Mouse (Mus musculus): ENCODE results near the gene Foxb2. TPM values are rescaled to one million over a fixed set of nuclear protein-coding genes. Genes with fewer than 3 reads are reported as not detected.

Foxb2 gene
- polyA plus RNA-seq, 1 experiment, result not detected

GRCm38 (mm10) chr19:16876458-16876770, 2.8 kb upstream of the Foxb2 start:
- H3K4me3 ChIP-seq, result no peak overlapping the region
- H3K36me3 ChIP-seq (ENCODE audit: control insufficient read depth, insufficient read depth), result no peaks in the 10 kb centered on the region
- no peak for TF ChIP-seq USF1 (IDR thresholded peaks at IDR 0.05; ENCODE audit: low read depth)
- no peak for TF ChIP-seq TCF12 (IDR thresholded peaks at IDR 0.05; ENCODE audit: insufficient read depth, poor library complexity, severe bottlenecking)
- no peak for TF ChIP-seq MYOD1 (IDR thresholded peaks at IDR 0.05; ENCODE audit: control insufficient read depth in 1 of 3, insufficient read length in 2 of 3, low read depth in 2 of 3)
- no peak for TF ChIP-seq E2F4 (IDR thresholded peaks at IDR 0.05; ENCODE audit: insufficient read depth)
- TF ChIP-seq TCF3 (IDR thresholded peaks at IDR 0.05; ENCODE audit: insufficient read length, low read depth), result no peak
- no peak for TF ChIP-seq REST (IDR thresholded peaks at IDR 0.05; ENCODE audit: insufficient read depth, insufficient read length)
- TF ChIP-seq POLR2AphosphoS2 (IDR thresholded peaks at IDR 0.05; ENCODE audit: insufficient read length, low read depth), result no peak
- TF ChIP-seq MAX (IDR thresholded peaks at IDR 0.05; ENCODE audit: low read depth), result no peak
- no peak for TF ChIP-seq CEBPB (IDR thresholded peaks at IDR 0.05; ENCODE audit: insufficient read depth, poor library complexity, severe bottlenecking)
- TF ChIP-seq SRF (IDR thresholded peaks at IDR 0.05; ENCODE audit: control insufficient read depth, insufficient read length, low read depth), result no peak
- no peak for TF ChIP-seq MYOG (IDR thresholded peaks at IDR 0.05; ENCODE audit: control insufficient read depth in 1 of 3, insufficient read depth in 1 of 3, insufficient read length in 2 of 3, low read depth in 2 of 3)
- no peak for TF ChIP-seq POLR2A (IDR thresholded peaks at IDR 0.05; ENCODE audit: insufficient read length, low read depth)
- no peak overlapping the region for H3K4me2 ChIP-seq (ENCODE audit: low read depth)
- H3ac ChIP-seq (ENCODE audit: control insufficient read depth, insufficient read length), result no peak overlapping the region
- no peaks in the 10 kb centered on the region for H3K79me2 ChIP-seq (ENCODE audit: control insufficient read depth, insufficient read depth)
- peaks cover 14% of the 10 kb centered on the region for H3K27me3 ChIP-seq (ENCODE audit: control insufficient read depth, insufficient read depth, insufficient read length)

GRCm38 (mm10) chr19:16875631-16876457, 2.2 kb upstream of the Foxb2 start:
- H3ac ChIP-seq (ENCODE audit: control insufficient read depth, insufficient read length), result no peak overlapping the region
- peaks cover 14% of the 10 kb centered on the region for H3K27me3 ChIP-seq (ENCODE audit: control insufficient read depth, insufficient read depth, insufficient read length)
- H3K4me2 ChIP-seq (ENCODE audit: low read depth), result no peak overlapping the region
- no peaks in the 10 kb centered on the region for H3K79me2 ChIP-seq (ENCODE audit: control insufficient read depth, insufficient read depth)
- TF ChIP-seq E2F4 (IDR thresholded peaks at IDR 0.05; ENCODE audit: insufficient read depth), result no peak
- no peak for TF ChIP-seq TCF12 (IDR thresholded peaks at IDR 0.05; ENCODE audit: insufficient read depth, poor library complexity, severe bottlenecking)
- no peak for TF ChIP-seq POLR2AphosphoS2 (IDR thresholded peaks at IDR 0.05; ENCODE audit: insufficient read length, low read depth)
- TF ChIP-seq TCF3 (IDR thresholded peaks at IDR 0.05; ENCODE audit: insufficient read length, low read depth), result no peak
- no peak for TF ChIP-seq REST (IDR thresholded peaks at IDR 0.05; ENCODE audit: insufficient read depth, insufficient read length)
- TF ChIP-seq MYOG (IDR thresholded peaks at IDR 0.05; ENCODE audit: control insufficient read depth in 1 of 3, insufficient read depth in 1 of 3, insufficient read length in 2 of 3, low read depth in 2 of 3), result no peak
- no peak for TF ChIP-seq MAX (IDR thresholded peaks at IDR 0.05; ENCODE audit: low read depth)
- TF ChIP-seq MYOD1 (IDR thresholded peaks at IDR 0.05; ENCODE audit: control insufficient read depth in 1 of 3, insufficient read length in 2 of 3, low read depth in 2 of 3), result no peak
- TF ChIP-seq USF1 (IDR thresholded peaks at IDR 0.05; ENCODE audit: low read depth), result no peak
- TF ChIP-seq POLR2A (IDR thresholded peaks at IDR 0.05; ENCODE audit: insufficient read length, low read depth), result no peak
- TF ChIP-seq CEBPB (IDR thresholded peaks at IDR 0.05; ENCODE audit: insufficient read depth, poor library complexity, severe bottlenecking), result no peak
- no peak for TF ChIP-seq SRF (IDR thresholded peaks at IDR 0.05; ENCODE audit: control insufficient read depth, insufficient read length, low read depth)
- H3K36me3 ChIP-seq (ENCODE audit: control insufficient read depth, insufficient read depth), result no peaks in the 10 kb centered on the region
- H3K4me3 ChIP-seq, result no peak overlapping the region

DNA sequence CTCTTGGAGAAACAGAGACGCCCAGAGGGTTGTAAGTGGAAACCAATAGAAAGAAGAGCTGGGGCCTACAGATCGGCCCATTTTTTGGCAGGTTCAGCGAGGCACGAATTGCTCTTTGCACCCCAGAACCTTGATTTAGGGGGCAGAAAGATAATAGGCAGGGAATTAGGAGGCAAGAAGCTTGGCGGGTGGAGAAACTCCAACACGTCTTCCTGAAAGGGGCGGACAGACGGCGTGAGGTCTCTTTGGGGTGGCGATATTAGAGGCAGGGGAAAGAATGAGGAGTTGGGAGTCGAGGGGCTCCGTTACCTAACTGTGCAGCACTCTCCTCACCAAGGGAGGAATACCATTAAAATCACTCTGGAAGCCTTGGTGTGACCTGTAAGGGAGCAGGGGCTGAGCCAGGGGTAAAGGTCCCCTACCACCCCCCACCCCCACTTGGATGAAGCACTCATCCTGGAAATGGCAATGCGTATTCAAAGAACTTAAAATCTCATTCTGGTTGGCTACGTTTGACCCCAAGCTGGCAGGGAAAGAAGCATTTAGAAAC, 1.5 kb upstream of the Foxb2 start:
- Histone ChIP-seq H3ac (ENCODE audit: control insufficient read depth, insufficient read length) (no peak overlapping the region), H3K4me2 (ENCODE audit: low read depth) (no peak overlapping the region), H3K27me3 (ENCODE audit: control insufficient read depth, insufficient read depth, insufficient read length) (peaks cover 14% of the 10 kb centered on the region), H3K4me3 (no peak overlapping the region), H3K79me2 (ENCODE audit: control insufficient read depth, insufficient read depth) (no peaks in the 10 kb centered on the region), H3K36me3 (ENCODE audit: control insufficient read depth, insufficient read depth) (no peaks in the 10 kb centered on the region)
- no peak for TF ChIP-seq POLR2A (IDR thresholded peaks at IDR 0.05; ENCODE audit: insufficient read length, low read depth)
- TF ChIP-seq SRF (IDR thresholded peaks at IDR 0.05; ENCODE audit: control insufficient read depth, insufficient read length, low read depth), result no peak
- TF ChIP-seq POLR2AphosphoS2 (IDR thresholded peaks at IDR 0.05; ENCODE audit: insufficient read length, low read depth), result no peak
- TF ChIP-seq CEBPB (IDR thresholded peaks at IDR 0.05; ENCODE audit: insufficient read depth, poor library complexity, severe bottlenecking), result no peak
- no peak for TF ChIP-seq E2F4 (IDR thresholded peaks at IDR 0.05; ENCODE audit: insufficient read depth)
- TF ChIP-seq MYOG (IDR thresholded peaks at IDR 0.05; ENCODE audit: control insufficient read depth in 1 of 3, insufficient read depth in 1 of 3, insufficient read length in 2 of 3, low read depth in 2 of 3), result no peak
- TF ChIP-seq TCF12 (IDR thresholded peaks at IDR 0.05; ENCODE audit: insufficient read depth, poor library complexity, severe bottlenecking), result no peak
- no peak for TF ChIP-seq MYOD1 (IDR thresholded peaks at IDR 0.05; ENCODE audit: control insufficient read depth in 1 of 3, insufficient read length in 2 of 3, low read depth in 2 of 3)

GRCm38 (mm10) chr19:16873942-16874861, 597 bp upstream of the Foxb2 start:
- TF ChIP-seq POLR2A (IDR thresholded peaks at IDR 0.05; ENCODE audit: insufficient read length, low read depth), result no peak
- TF ChIP-seq SRF (IDR thresholded peaks at IDR 0.05; ENCODE audit: control insufficient read depth, insufficient read length, low read depth), result no peak
- TF ChIP-seq E2F4 (IDR thresholded peaks at IDR 0.05; ENCODE audit: insufficient read depth), result no peak
- no peak for TF ChIP-seq TCF12 (IDR thresholded peaks at IDR 0.05; ENCODE audit: insufficient read depth, poor library complexity, severe bottlenecking)
- TF ChIP-seq MYOD1 (IDR thresholded peaks at IDR 0.05; ENCODE audit: control insufficient read depth in 1 of 3, insufficient read length in 2 of 3, low read depth in 2 of 3), result no peak
- TF ChIP-seq REST (IDR thresholded peaks at IDR 0.05; ENCODE audit: insufficient read depth, insufficient read length), result no peak
- no peak for TF ChIP-seq MAX (IDR thresholded peaks at IDR 0.05; ENCODE audit: low read depth)
- TF ChIP-seq CEBPB (IDR thresholded peaks at IDR 0.05; ENCODE audit: insufficient read depth, poor library complexity, severe bottlenecking), result no peak
- no peak for TF ChIP-seq POLR2AphosphoS2 (IDR thresholded peaks at IDR 0.05; ENCODE audit: insufficient read length, low read depth)
- no peak for TF ChIP-seq TCF3 (IDR thresholded peaks at IDR 0.05; ENCODE audit: insufficient read length, low read depth)
- TF ChIP-seq MYOG (IDR thresholded peaks at IDR 0.05; ENCODE audit: control insufficient read depth in 1 of 3, insufficient read depth in 1 of 3, insufficient read length in 2 of 3, low read depth in 2 of 3), result no peak
- no peak for TF ChIP-seq USF1 (IDR thresholded peaks at IDR 0.05; ENCODE audit: low read depth)
- no peak overlapping the region for H3ac ChIP-seq (ENCODE audit: control insufficient read depth, insufficient read length)
- H3K4me2 ChIP-seq (ENCODE audit: low read depth), result peak overlapping the region; percentile 18
- H3K4me3 ChIP-seq, result no peak overlapping the region
- H3K27me3 ChIP-seq (ENCODE audit: control insufficient read depth, insufficient read depth, insufficient read length), result peaks cover 14% of the 10 kb centered on the region
- H3K79me2 ChIP-seq (ENCODE audit: control insufficient read depth, insufficient read depth), result no peaks in the 10 kb centered on the region
- H3K36me3 ChIP-seq (ENCODE audit: control insufficient read depth, insufficient read depth), result no peaks in the 10 kb centered on the region
